Mouse (Mus musculus) liver, embryonic 13.5 days (tissue): ENCODE data around the gene Khdc4. TPM values are rescaled to one million over a fixed set of nuclear protein-coding genes. Genes with fewer than 3 reads are reported as not detected.

ENCODE experiments used
- polyA plus RNA-seq: library from polyadenylated mRNA; unstranded; fragments of >200 nt; fragmentation: Nextera tagmentation; extraction: Ambion mirVana; gene quantifications from 2 replicates; pipeline ENCODE4 v1.2.1, GENCODE M21; 2015

Khdc4 gene
- polyA plus RNA-seq, 1 experiment from 2014 or later = 23.8 TPM

Other genes starting within 250 kb of the Khdc4 start
- 13.8 and 15.8 TPM in 2 replicates for gene Sema4a, start 224.6 kb upstream of the Khdc4 start, polyA plus RNA-seq
- 165 and 184 TPM in 2 replicates for gene Lmna, start 175.8 kb upstream of the Khdc4 start, polyA plus RNA-seq
- 1.2 and 1.5 TPM in 2 replicates for gene Mex3a, start 153.4 kb upstream of the Khdc4 start, polyA plus RNA-seq
- gene Rab25, start 137.5 kb upstream of the Khdc4 start, polyA plus RNA-seq = 0.15 TPM in 1 of 2 replicates, not detected in the other
- gene Lamtor2, start 132.7 kb upstream of the Khdc4 start, polyA plus RNA-seq = 88.4 and 95.9 TPM in 2 replicates
- gene Ubqln4, start 132.0 kb upstream of the Khdc4 start, polyA plus RNA-seq = 20.7 and 22.8 TPM in 2 replicates
- 187 and 206 TPM in 2 replicates for gene Ssr2, start 109.9 kb upstream of the Khdc4 start, polyA plus RNA-seq
- 16.4 and 17.9 TPM in 2 replicates for gene Arhgef2, start 79.8 kb upstream of the Khdc4 start, polyA plus RNA-seq
- gene Rxfp4, start 32.7 kb upstream of the Khdc4 start, polyA plus RNA-seq = not detected in 2 replicates
- gene Rit1, start 31.0 kb downstream of the Khdc4 start, polyA plus RNA-seq = 34.4 and 36.3 TPM in 2 replicates
- 1.2 and 1.3 TPM in 2 replicates for gene Syt11, start 89.4 kb downstream of the Khdc4 start, polyA plus RNA-seq
- 3.6 and 4.2 TPM in 2 replicates for gene Gon4l, start 149.4 kb downstream of the Khdc4 start, polyA plus RNA-seq
- 19.9 and 20.2 TPM in 2 replicates for gene Msto1, start 228.2 kb downstream of the Khdc4 start, polyA plus RNA-seq